Mouse (Mus musculus) adrenal gland, postnatal 14 days (tissue): ENCODE measurements around the gene Prmt9. TPM values are rescaled to one million over a fixed set of nuclear protein-coding genes. Genes with fewer than 3 reads are reported as not detected.
A peak's percentile ranks its signal among the peaks of the same experiment; 100 is the strongest.

Experiments used
- DNase-seq: peaks from one replicate; pipeline ENCODE4 v3.0.0; 2021; ENCODE audit warnings: mixed read lengths
- long read RNA-seq, 2 experiments: library from polyadenylated mRNA; stranded (forward); transcript quantifications; one replicate each; pipeline ENCODE4 v2.0.0; 2021
- total RNA-seq: library from RNA; stranded (reverse); gene quantifications from 2 replicates; pipeline ENCODE4 v1.2.3, GENCODE M21; 2021

Gene Prmt9
- total RNA-seq = 18.0 and 19.1 TPM in 2 replicates
- long read RNA-seq, experiment 1, transcript Prmt9-201 (12 exons, 2,781 nt) = major isoform, 25 of 32 reads
- long read RNA-seq, experiment 1, partial matches to known transcripts = 3 of 32 reads
- long read RNA-seq, experiment 1, other reads (novel, unspliced or antisense) = 3 of 32 reads
- long read RNA-seq, experiment 2, transcript Prmt9-201 (12 exons, 2,781 nt) = major isoform, 8 of 10 reads
- long read RNA-seq, experiment 2, partial matches to known transcripts = 1 of 10 reads
- long read RNA-seq, experiment 2, other reads (novel, unspliced or antisense) = 0 of 10 reads

DNA sequence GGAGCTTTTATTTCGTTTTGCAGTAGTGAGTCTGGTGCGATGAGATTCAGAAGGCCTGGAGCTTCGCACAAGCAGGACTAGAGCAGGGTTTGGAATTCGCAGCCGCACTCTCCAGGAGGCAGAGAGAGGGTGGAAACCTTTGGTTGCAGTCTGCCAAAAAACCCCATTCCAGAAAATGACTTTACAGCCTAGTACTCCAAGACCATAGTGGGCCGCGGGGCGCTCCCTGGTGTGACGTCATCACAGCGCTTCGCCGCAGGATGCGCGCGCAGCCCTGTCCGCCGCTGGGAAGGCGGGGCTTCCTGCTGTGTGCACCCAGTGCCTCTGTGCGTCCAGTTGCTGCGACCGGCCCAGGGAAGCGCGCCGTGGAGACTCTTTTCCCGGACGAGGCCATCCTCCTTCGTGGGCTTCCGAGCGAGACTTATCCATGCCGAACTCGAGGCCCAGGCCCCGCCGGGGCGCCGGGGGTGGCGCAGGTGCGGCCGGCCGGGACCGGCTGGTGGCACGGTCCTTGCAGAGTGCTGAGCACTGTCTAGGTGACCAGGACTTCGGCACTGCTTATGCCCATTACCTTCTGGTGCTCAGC lies at the start of gene Prmt9:
TSS of gene Prmt9 (plus strand) at position 277 of the 586 bp plus-strand sequence.
- peak; percentile 97 for DNase-seq

DNA sequence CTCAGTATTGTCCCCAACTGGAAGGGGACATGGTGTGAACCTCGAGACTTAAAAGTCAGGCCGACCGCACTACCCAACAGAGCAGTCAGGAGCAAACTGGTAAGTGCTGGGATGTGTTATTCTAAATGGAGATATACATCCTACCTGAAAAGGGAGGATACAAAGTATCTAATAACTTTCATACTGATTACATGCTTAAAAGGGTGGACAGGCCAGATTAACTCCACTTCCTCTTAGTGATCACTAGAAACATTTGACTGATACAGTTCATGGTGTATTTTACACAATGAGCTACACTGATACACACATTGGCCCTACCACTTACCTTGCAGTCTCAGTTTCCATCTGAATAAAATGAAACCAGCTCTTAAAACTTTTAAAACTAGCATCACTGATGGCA lies 48.9 kb upstream of the Prmt9 start:
- DNase-seq = no peak

DNA sequence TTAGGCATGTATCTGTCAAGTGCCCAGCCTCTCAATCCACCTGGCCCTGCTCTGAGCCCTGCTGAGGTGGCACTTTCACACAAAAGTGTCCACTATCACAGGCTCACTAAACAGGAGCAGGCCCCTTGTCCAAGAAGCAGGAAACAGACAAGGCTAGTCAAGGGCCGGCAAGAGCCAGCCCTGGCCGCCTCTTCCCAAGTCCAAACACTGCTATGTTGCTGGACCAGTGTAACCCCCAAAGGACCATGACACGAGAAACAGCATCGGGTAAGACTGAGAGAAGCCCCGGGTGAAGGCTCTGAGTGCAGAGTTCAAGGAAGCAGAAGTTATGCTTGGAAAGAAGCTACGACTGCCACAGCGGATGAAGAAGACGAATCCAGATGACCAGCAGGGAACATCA lies 48.1 kb upstream of the Prmt9 start:
- no peak for DNase-seq

DNA sequence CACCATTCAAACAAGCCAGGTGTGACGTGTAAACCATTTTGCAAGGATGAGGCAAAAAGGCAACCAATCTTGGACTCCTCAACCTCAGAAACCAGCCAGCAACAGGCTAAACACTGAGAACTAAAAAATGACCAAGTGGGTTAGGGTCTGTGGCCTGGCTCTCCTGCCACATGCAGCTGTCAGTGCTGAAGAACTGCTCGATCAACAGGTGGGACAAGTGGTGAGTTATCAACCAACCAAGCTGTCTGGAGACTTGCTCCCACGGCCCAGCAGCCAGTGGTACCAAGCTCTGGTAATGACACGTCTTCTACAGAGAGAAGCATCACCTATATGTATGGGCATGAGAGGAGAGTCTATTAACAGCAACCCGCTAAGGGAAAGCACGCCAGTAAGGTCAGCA lies 46.6 kb upstream of the Prmt9 start:
- DNase-seq = no peak

DNA sequence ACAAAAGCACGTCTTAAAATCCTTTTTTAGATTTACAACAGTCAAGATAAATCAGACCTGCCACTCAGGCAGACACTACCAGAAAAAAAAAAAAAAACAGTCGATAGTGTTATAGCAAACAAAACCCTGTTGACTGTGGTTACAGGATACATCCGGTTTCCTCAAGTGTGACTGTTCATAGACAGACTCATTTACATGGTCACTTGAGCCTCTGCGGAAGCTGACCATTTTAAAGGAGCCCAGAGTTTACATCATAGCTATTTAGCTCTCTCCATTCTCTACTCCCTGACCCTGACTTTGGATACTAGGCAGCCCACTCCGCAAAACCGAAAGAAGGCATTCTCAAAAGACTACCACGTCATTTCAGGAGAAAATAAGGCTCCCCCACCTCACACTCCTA lies 42.7 kb upstream of the Prmt9 start:
- DNase-seq = no peak

DNA sequence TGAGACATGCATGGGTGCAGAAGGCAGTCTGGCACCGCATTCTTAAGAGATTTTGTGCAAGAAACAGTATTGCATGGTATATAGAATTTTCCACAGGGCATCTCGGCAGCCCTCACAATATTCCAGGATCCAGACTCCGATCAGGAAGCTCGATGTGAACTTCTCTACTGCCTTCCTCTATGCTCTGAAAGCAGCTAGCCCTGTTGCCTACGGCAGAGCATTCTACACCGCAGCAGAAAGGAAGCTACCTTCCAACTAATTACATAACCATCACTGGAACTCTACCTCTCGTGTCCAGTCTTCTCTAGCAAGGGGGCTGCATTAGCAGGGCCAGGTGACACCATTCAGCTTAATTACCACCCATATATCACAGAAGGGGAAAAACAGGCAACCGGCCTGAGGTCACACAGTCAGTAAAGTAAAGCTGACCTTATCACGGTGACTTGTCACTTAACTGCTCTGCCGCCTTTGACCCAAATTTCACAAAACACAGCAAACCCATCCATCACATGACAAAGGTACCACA lies 41.6 kb upstream of the Prmt9 start:
- DNase-seq = no peak

DNA sequence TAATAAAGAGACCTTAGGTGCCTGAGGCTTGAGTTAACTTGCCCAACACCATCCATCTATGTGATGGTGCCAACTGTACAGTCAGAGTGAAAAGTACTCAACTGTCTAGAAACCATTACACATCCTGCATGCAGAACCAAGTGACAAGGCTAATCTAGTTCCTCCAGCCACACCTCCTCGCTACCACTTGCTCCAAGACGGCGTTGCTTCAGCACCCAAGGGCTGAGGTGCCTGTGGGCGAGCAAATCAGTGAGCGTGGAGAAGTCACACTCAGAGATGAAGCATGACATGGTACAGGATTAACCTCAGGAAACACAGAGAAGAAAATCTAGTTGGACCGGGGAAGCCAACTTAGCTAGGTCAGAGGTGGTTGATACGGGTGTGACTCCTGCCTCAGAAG lies 40.2 kb upstream of the Prmt9 start:
- DNase-seq = no peak

DNA sequence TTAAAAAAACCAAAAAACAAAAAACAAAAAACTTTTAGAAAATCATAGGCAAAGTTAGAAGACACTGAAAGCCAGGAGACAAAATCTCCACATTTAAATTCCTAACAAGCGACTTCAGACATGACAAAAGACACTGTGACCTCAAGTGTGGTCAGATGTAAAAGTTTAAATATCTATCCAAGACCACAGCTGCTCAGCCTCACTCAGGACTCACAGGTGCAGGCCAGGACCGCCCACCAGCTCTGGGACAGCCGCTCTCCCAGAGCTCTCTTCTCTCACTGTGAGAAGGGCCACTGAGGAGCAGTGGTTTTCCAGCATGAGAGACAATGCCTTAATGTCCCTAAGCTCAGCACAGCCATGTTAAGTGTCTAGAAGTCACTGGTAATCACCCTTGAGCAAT lies 38.8 kb upstream of the Prmt9 start:
- no peak for DNase-seq

DNA sequence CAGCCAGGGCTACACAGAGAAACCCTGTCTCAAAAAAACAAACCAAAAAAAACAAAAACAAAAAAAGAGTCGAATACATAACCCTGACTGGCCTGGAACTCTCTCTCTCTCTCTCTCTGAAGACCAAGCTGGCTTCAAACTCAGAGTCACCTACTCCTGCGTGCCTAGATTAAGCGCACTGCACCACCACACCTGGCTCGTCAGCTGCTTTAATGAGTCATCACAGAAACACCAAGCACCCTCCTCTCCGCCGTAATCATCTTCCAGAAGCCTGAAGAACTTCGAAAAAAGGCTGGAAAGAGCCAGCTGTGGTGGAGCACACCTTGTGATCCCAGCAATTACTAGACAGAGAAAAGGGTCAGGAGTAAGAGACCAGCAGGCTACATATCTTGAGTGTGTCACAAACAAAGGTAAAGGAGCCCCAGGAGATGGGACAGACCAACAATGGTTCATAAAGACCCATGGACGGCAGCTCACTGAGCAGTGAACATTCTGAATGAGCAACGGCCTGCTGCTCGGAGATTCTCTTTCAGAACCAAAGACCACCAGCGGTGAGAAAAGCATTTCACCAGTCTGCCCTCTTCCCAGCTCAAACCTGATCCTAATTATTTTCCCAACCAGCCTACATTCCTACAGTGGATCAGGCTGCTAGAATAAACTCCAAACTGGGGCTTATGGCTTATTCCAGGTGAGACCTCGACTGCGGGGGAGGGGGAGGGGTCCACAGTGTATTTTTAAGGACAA lies 37.3 kb upstream of the Prmt9 start:
- no peak for DNase-seq

DNA sequence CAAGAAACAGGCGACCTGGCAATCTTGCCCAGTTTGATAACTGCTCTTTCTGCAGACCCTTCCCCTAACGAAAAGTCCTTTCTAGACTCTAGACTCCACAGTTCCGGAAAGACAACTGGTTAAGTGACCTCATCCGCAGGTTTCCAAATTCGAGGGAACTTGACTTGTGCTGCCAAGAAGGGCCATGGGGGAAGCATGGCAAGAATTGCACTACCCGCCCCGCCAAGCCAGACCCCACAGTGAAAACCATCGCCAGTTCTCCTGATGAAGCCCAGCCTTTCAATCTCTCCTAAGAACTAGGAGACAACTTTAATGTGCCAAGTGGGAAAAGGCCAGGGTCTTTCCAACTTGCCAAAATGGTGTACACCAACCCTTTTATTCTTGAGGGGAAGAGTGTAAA lies 34.0 kb upstream of the Prmt9 start:
- no peak for DNase-seq

DNA sequence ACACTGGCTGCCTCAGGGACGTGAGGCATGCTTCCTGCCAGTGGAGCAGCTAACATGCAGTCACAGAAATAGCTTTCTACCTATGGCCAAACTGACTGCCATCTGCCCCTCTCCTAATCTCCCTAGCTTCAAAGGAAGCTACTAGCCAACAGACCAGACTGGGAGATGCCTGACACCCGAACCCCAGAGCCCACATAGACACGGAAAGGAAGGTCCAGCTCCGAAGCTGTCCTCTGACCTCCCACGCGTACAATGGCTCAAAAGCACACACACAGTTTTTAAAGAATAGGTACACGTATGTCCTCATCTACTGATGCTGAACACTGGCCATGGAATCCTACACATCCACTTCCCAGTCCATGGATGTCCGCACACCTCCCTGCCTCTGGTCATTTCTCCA lies 33.4 kb upstream of the Prmt9 start:
- DNase-seq = no peak

DNA sequence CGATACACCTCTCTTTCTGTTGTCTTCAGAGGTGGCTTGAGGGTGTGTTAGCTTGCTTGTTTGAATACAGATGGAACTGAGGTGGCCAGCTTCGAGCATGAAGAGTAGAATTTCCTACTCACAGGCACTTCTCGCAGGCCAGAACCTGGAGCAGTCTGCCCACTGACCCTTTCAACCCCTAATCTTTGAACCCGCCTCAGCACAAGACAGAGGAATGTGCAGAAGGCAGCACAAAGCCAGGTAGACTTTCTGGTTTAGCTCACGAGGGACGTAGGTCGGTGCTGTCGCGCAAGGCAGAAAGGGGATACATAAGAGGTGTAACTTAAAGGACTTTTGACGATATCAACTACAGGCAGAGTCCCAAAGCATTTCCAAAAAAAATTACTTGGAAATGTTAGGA lies 32.4 kb upstream of the Prmt9 start:
- DNase-seq = no peak

DNA sequence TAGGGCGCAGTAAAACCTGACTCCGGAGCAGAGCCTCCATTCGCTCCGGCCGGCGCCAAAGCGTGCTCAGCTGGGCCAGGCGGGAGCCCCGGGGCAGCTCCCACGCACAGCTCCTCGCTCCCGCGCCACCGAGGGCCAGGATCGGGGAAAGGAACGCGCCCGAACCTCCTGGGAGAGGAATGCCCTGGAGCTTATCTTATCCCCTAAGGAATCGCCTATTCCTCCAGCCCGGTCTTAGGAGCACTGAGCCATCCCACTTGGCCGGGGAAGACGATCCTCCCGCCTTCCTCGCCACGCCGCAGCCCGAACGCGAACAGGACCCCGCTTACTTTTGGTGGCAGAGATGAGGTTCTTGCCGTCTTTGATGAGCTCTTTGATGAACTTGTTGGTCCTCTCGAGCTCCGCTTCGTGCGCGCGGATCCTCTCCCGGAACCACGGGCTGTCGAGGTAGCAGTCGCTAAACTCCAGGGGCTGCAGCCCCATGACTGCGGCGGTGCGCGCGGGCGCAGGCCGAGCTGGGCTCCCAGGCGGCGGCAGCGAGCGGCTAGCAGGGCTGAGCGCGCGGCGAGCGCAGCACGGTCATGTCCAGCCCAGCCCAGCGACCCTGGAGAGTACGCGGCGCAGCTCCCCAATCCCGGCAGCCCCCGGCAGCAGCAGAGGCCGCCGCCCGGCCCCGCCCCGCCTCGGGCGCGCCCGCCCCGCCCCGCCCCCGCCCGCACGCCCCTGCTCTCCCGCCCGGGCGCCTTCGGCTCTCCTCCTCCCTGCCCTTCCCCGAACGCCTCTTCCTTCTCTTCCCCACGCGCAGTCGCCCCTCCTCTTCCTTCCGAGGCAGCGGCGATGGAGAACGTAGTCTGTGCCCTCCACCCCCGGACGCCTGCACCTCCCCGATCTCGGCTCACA lies 31.6 kb upstream of the Prmt9 start, which contains the start of gene Arhgap10:
TSS of gene Arhgap10 (minus strand) at position 653 of the 900 bp plus-strand sequence.
- peak; percentile 94 for DNase-seq

DNA sequence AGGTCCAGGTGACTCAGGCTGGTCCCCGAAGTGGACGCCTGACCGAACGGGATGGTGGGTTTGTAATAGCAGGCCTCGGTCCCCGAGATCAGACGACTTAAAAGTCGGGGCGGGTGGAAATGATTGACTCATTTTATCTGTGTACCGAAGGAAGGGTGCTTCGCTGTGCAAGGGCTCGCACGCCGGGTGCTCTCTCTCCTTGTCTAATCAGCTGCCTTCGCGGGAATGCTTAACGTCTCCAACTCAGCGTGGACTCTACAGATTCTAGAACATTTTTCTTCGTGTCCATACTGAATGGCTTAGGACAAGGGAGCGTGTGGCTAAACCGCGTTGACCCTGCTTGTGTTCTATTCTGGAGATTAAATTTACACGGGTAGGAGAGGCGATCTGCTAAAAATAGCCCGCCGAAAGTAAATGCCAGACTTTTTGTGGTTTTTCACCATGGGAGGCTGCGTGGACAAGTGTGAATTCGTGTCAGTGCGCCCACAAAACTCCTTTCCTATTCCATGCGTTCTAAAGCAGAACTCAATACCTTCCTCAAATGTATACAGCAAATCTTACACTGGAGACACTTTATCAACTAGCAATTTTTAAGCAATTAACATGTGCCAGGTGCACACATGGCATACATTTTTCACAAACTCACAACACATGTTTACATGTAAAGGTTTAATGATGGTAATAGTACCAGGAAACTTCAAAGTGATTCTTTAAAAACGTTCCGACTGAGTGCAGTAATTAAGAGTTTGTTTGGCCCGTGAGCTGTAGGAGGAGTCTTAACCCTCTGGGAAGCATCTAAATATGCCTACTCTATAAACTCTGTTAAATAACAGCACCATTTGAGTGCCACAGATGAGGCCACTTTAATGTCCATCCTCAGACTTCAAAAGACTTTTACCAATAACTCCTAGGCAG lies 30.7 kb upstream of the Prmt9 start:
- no peak for DNase-seq

DNA sequence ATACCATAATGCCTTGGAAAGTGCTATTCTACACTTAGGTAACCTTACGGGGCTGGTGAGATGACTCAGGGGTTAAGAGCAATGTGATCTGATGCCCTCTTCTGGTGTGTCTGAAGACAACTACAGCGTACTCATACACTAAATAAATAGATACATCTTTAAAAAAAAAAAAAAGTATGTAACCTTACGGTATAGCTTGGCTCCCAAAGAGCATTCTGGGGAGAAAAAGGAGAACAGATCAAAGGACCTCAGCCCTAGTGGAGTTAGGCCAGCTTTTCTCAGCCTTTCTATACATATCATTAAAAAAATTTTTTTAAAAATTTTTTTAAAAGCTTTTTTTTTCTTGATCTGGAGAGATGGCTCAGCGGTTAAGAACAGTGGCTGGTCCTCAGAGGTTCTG lies 28.6 kb upstream of the Prmt9 start:
- DNase-seq = no peak

DNA sequence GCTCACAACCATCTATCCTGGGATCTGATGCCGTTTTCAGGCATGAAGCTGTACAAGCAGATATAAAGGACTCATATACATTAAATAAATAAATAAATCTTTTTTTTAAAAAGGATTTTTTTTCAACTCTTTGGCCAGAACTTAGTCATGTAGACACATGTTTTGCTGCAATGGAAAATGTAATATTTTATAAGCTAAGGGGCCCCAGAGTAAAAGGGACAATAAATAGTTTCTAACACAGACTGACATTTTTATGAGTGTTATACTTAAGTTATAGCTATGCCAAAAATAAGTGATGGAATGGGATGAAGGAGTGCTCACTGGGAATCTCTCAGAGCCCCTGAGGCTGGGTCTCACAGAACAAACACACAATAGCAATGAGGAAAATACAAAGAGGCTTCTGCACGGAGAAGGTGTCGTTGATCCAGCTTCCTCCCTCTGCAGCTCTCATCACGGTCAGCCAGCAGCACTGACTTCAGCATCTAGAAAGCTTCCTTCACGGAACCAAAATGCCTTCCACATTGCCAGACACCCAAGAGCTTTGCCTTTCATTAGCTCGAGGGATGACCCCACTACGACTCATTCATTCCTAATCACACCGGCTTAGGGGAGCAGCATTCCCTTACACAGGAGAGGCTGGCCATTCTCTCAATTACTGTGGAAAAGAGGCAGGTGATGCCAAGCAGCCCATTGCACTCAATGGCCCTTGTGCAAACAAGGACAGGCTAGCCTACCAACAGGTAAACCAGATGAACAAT lies 28.0 kb upstream of the Prmt9 start:
- DNase-seq = no peak

DNA sequence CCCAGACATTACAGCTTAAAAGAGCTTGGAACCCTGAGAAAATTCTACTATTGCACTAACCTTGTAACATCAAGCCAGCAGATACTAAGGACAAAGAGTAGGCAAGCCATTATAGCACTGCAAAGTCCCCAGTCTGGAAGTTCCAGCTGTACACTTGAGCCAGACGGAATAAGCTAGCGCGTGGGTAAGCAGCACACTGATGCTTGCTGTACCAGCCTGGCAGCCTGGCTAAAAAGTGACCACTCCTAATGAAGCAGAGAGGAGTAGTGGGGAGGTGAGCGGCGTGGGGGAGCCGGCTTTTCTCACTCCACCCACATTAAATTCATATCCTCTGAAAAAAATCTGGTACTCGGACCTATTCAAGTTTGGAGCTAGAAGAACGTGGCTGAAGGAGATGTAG lies 26.2 kb upstream of the Prmt9 start:
- no peak for DNase-seq

DNA sequence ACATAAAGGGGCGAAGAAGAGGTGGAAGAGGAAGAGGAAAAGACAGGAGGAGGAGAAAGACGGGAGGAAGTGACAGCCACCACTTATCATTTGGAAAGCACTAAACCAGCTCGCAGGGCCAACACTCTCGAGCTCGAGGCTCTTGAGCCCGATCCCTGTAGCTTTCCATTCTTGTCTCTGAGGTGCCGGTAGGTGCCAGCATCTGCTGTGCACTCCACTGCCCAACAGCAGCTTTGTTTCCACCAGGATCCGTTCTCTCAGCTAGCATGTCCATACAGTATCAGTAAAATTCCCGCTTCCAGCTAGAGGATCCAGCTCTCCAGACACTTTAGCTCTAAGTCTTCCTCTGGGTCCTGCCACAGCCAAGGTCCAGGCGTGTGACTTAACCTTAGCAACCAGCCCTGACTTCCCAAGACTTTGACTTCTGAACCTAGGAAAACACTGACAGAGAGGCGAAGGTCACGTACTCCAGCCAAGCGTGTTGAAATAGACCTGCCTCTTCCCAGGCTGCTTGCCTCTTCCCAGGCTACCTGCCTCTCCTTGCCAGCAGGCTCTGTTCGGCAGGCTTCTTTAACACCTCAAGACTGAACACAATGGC lies 25.1 kb upstream of the Prmt9 start:
- DNase-seq = peak; percentile 56

DNA sequence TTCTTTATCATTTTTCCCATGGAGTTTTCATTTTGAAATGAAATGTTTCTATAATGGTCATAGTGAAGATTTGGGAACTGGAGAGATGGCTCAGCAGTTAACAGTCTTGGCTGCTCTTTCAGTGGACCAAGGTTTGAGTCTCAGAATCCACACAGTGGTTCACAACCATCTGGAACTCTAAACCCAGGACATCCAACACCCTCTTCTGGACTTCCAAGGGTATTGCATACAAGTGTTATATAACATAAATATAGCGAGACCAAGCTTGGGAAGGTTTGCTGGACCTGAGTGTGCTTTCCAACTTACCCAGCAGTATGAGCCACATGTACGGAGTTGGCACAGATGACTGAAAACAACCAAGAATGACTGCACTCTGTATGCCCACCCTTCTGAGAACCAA lies 24.3 kb upstream of the Prmt9 start:
- no peak for DNase-seq

DNA sequence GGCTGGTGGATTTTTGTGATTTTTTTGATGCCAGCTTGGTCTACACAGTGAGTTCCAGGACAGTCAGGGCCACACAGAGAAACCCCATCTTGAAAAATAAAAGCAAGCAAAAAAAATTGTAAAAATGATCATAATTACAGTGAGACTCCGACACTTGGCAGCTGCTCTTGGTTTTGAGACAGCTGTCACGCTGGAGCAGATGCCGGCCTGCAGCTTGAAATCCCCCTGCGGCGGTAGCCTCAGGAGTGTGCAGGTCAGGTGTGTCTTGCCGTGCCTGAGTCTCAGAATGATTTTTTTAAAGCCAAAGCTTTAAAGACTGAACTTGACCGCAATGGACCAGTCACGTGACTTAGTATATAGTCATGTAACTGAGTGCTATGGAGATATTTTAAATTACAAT lies 23.1 kb upstream of the Prmt9 start:
- no peak for DNase-seq
